Mouse (Mus musculus) forebrain, embryonic 14.5 days (tissue): ENCODE measurements around the gene Slc1a6. TPM values are rescaled to one million over a fixed set of nuclear protein-coding genes. Genes with fewer than 3 reads are reported as not detected.
"Not testable (repeated sequence)": the region's sequence is repeated elsewhere in the genome, so short reads cannot be mapped to it uniquely, and the experiment has no call there.

Experiments used
- ATAC-seq: fragments of 200-750 bp; cut with Nextera tagmentation; 2 replicates; pipeline ENCODE4 v1.8.0; 2017; ENCODE audit warnings: mild to moderate bottlenecking, moderate library complexity
- DNase-seq: peaks from one replicate; pipeline ENCODE4 v3.0.0-alpha.2; 2015; ENCODE audit warnings: low spot score
- H3K27ac ChIP-seq: fragments of 300-500 bp; sonication (generic); 2 replicates; pipeline ENCODE4 v1.5.1; 2014; ENCODE audit warnings: low read depth, mild to moderate bottlenecking, control low read depth, low read length, moderate library complexity
- H3K27me3 ChIP-seq: fragments of 300-500 bp; sonication (generic); replicated peaks from 2 replicates; pipeline ENCODE4 v1.6.1; 2014; ENCODE audit warnings: low read length, control low read depth, mixed read lengths; ENCODE audit not compliant: control insufficient read depth, insufficient read depth
- H3K36me3 ChIP-seq: fragments of 300-500 bp; sonication (generic); 2 replicates; pipeline ENCODE4 v1.6.1; 2014; ENCODE audit warnings: low read length, control low read depth; ENCODE audit not compliant: control insufficient read depth, insufficient read depth
- H3K4me1 ChIP-seq: fragments of 300-500 bp; sonication (generic); 2 replicates; pipeline ENCODE4 v1.6.1; 2014; ENCODE audit warnings: antibody characterized with exemption, low read length, control low read depth; ENCODE audit not compliant: control insufficient read depth, insufficient read depth
- H3K4me2 ChIP-seq: fragments of 300-500 bp; sonication (generic); 2 replicates; pipeline ENCODE4 v1.6.1; 2014; ENCODE audit warnings: mild to moderate bottlenecking, control low read depth, low read length
- H3K4me3 ChIP-seq: fragments of 300-500 bp; sonication (generic); 2 replicates; pipeline ENCODE4 v1.5.1; 2014; ENCODE audit warnings: low read depth, low read length, control low read depth
- H3K9ac ChIP-seq: fragments of 300-500 bp; sonication (generic); 2 replicates; pipeline ENCODE4 v1.6.1; 2014; ENCODE audit warnings: mild to moderate bottlenecking, low read length, control low read depth, moderate library complexity
- H3K9me3 ChIP-seq: fragments of 300-500 bp; sonication (generic); replicated peaks from 2 replicates; pipeline ENCODE4 v1.6.1; 2016; ENCODE audit warnings: low read length, control low read depth, mixed read lengths; ENCODE audit not compliant: control insufficient read depth
- WGBS: fragments of 180-500 bp; shearing (Covaris S2); extraction: QIAGEN DNeasy Blood & Tissue Kit; methylation state at CpG from one replicate; pipeline ENCODE4 v1.1.7; 2014; 5-methylcytosine and 5-hydroxymethylcytosine counted together
- polyA plus RNA-seq: library from polyadenylated mRNA; unstranded; fragments of >200 nt; fragmentation: Nextera tagmentation; extraction: Ambion mirVana; gene quantifications from 2 replicates; pipeline ENCODE4 v1.2.1, GENCODE M21; 2014

The Slc1a6 gene
- polyA plus RNA-seq, 1 experiment from 2014 or later, result 3.4 TPM

- DNase-seq, result peak; percentile 84
- Histone ChIP-seq H3K4me1 (no peaks in the 10 kb centered on the region; the same call in 1 of the 2 replicates), H3K27me3 (no peaks in the 10 kb centered on the region), H3K4me2 (no peak overlapping the region), H3K4me3 (no peak overlapping the region), H3K36me3 (no peaks in the 10 kb centered on the region), H3K9me3 (no peaks in the 10 kb centered on the region), H3K27ac (no peak overlapping the region), H3K9ac (no peak overlapping the region)
- ATAC-seq, result no peak
- WGBS, result 34% methylated on average over 6 of the region's 6 CpGs
These were observed 24.3 kb upstream of the Slc1a6 start for GRCm38 (mm10) chr10:78756021-78756420.

DNA sequence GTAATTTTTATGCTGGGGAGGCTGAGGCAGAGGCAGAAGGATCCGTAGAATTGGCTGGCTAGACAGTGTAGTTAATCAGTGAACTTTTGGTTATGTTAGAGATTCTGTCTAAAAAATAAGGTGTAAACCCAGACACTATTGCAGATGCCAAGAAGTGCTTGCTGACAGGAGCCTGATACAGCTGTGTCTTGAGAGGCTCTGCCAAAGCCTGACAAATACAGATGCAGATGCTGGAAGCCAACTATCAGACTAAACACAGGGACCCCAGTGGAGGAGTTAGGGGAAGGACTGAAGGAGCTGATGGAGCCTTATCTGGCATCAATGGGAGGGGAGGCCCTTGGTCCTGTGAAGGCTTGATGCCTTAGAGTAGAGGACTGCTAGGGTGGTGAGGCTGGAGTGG, 14.7 kb upstream of the Slc1a6 start:
- Histone ChIP-seq H3K27ac (no peak overlapping the region), H3K27me3 (no peaks in the 10 kb centered on the region), H3K4me3 (no peak overlapping the region), H3K36me3 (no peaks in the 10 kb centered on the region), H3K9ac (no peak overlapping the region), H3K9me3 (0 out of 2 replicates have a peak, but pooled peaks cover 4% of the 10 kb centered on the region), H3K4me2 (no peak overlapping the region), H3K4me1 (no peaks in the 10 kb centered on the region)
- DNase-seq, result no peak
- ATAC-seq, result no peak
- WGBS, result 78% methylated on average over 1 of the region's 1 CpGs

GRCm38 (mm10) chr10:78775830-78776229, 4.5 kb upstream of the Slc1a6 start:
- Histone ChIP-seq H3K9ac (no peak overlapping the region), H3K27me3 (0 out of 2 replicates have a peak, but pooled peaks cover 3% of the 10 kb centered on the region), H3K9me3 (no peaks in the 10 kb centered on the region), H3K4me2 (no peak overlapping the region), H3K4me1 (no peaks in the 10 kb centered on the region; the same call in 1 of the 2 replicates), H3K4me3 (no peak overlapping the region), H3K27ac (no peak overlapping the region), H3K36me3 (no peaks in the 10 kb centered on the region)
- no peak for DNase-seq
- no peak for ATAC-seq
- WGBS, result 29% methylated on average over 4 of the region's 4 CpGs

GRCm38 (mm10) chr10:78779527-78779926, 769 bp upstream of the Slc1a6 start:
- ATAC-seq, result no peak

DNA sequence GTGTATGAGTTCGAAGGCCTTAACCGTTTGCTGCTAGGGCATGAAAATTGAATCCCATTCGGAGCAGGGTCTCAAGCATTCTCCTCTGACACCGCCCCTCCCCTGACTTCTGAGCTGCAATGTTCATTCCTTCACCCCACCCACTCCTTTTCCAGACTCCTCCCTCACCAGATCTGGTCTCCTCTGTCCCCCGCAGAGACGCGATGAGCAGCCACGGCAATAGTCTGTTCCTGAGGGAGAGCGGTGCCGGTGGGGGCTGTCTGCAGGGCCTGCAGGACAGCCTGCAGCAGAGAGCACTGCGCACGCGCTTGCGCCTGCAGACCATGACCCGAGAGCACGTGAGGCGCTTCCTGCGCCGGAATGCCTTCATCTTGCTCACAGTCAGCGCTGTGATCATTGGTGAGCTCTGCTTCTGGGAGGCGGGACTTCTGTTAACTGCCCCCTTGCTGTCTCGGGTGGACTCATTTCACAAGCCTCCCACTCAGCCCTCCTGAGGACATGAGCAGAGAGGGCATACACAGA, 7.3 kb downstream of the Slc1a6 start:
- WGBS, result 8% methylated on average over 22 of the region's 22 CpGs
- Histone ChIP-seq H3K27me3 (no peaks in the 10 kb centered on the region), H3K27ac (peak overlapping the region; percentile 69), H3K36me3 (no peaks in the 10 kb centered on the region), H3K4me2 (peak overlapping the region; percentile 52), H3K4me1 (peaks cover 7% of the 10 kb centered on the region), H3K9me3 (no peaks in the 10 kb centered on the region), H3K4me3 (peak overlapping the region; percentile 36), H3K9ac (peak overlapping the region; percentile 55)
- peak; percentile 96 for ATAC-seq
- DNase-seq, result peak; percentile 88

More at GRCm38 (mm10) chr10:78779527-78779926, 769 bp upstream of the Slc1a6 start:
- peak overlapping the region; percentile 78 for H3K9ac ChIP-seq
- no peaks in the 10 kb centered on the region for H3K9me3 ChIP-seq
- 0 out of 2 replicates have a peak, but pooled peaks cover 3% of the 10 kb centered on the region for H3K27me3 ChIP-seq
- no peak for DNase-seq
- WGBS, result 61% methylated on average over 9 of the region's 9 CpGs
- H3K27ac ChIP-seq, result no peak overlapping the region
- peak overlapping the region; percentile 97 for H3K4me2 ChIP-seq
- no peaks in the 10 kb centered on the region for H3K36me3 ChIP-seq
- H3K4me1 ChIP-seq, result no peaks in the 10 kb centered on the region; the same call in 1 of the 2 replicates
- H3K4me3 ChIP-seq, result peak overlapping the region; percentile 60

GRCm38 (mm10) chr10:78790561-78790960, 10.3 kb downstream of the Slc1a6 start:
- no peaks in the 10 kb centered on the region for H3K9me3 ChIP-seq
- H3K4me2 ChIP-seq, result no peak overlapping the region
- H3K4me1 ChIP-seq, result peaks cover 7% of the 10 kb centered on the region
- ATAC-seq (no peak), DNase-seq (no peak)
- no peak overlapping the region for H3K4me3 ChIP-seq
- no peak overlapping the region for H3K27ac ChIP-seq
- WGBS, result 36% methylated on average over 1 of the region's 1 CpGs
- H3K27me3 ChIP-seq, result no peaks in the 10 kb centered on the region
- H3K36me3 ChIP-seq, result no peaks in the 10 kb centered on the region
- no peak overlapping the region for H3K9ac ChIP-seq

DNA sequence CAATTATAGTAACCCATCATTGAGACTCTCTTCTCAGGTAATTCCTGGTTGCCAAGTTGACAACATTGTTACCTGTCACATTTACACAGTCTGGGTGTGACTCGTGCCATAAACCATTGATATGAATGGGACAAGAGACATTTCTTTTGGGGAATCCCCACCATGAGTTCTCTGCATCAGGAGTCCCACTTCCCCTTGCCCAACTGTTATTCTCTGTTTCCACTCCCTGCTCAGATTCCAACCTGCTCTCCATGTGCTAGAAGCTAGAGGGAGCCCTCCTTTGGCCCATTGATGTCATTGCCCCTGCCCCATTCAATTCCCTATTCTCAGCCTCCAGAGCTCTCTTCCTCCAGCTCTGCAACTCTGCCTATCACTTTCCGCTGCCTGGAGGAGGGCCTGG, 21.2 kb downstream of the Slc1a6 start:
- Histone ChIP-seq H3K4me2 (no peak overlapping the region), H3K9ac (no peak overlapping the region), H3K27ac (no peak overlapping the region), H3K27me3 (no peaks in the 10 kb centered on the region), H3K36me3 (no peaks in the 10 kb centered on the region), H3K4me1 (no peaks in the 10 kb centered on the region), H3K9me3 (no peaks in the 10 kb centered on the region), H3K4me3 (no peak overlapping the region)
- ATAC-seq (no peak), DNase-seq (no peak)
- WGBS, result 88% methylated on average over 2 of the region's 2 CpGs

- WGBS, result 43% methylated on average over 6 of the region's 6 CpGs
- H3K27me3 ChIP-seq, result no peaks in the 10 kb centered on the region
- ATAC-seq (peak; percentile 88; the same call in 1 of the 2 replicates), DNase-seq (peak; percentile 67)
- H3K4me2 ChIP-seq, result no peak overlapping the region
- no peaks in the 10 kb centered on the region for H3K4me1 ChIP-seq
- H3K36me3 ChIP-seq, result no peaks in the 10 kb centered on the region
- H3K9ac ChIP-seq, result no peak overlapping the region
- no peak overlapping the region for H3K4me3 ChIP-seq
- no peaks in the 10 kb centered on the region for H3K9me3 ChIP-seq
- H3K27ac ChIP-seq, result no peak overlapping the region
These were observed 32.2 kb downstream of the Slc1a6 start for GRCm38 (mm10) chr10:78812358-78813060.

DNA sequence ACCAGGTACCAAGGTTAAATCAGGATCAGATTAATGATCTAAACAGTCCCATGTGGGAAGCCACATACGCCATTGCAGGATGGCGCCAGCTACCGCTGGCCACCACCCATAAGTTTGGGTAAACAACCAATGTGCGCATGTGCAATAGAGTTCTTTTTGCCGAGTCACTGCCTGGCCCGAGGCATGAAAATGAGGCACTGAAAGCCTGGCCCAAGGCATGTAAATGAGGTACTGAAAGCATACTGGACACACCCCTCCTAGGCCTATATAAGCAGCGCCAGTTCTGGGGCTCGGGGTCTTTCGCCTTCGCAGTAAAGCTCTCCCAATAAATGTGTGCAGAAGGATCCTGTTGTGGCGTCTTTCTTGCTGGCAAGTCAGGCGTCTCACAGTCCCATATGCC, 60.2 kb downstream of the Slc1a6 start:
- H3K4me1 ChIP-seq, H3K27me3 ChIP-seq, ATAC-seq, H3K4me2 ChIP-seq, DNase-seq, H3K27ac ChIP-seq, H3K36me3 ChIP-seq, H3K9ac ChIP-seq, H3K4me3 ChIP-seq, H3K9me3 ChIP-seq: not testable (repeated sequence)
- 92% methylated on average over 12 of the region's 12 CpGs for WGBS
